Mouse (Mus musculus) limb, embryonic 14.5 days (tissue): ENCODE measurements around the gene Mmd. TPM values are rescaled to one million over a fixed set of nuclear protein-coding genes. Genes with fewer than 3 reads are reported as not detected.
A peak's percentile ranks its signal among the peaks of the same experiment; 100 is the strongest.

Source experiments
- ATAC-seq: fragments of 200-750 bp; cut with Nextera tagmentation; 2 replicates; pipeline ENCODE4 v1.8.0; 2017; ENCODE audit warnings: low read depth, moderate number of reproducible peaks, moderate TSS enrichment; ENCODE audit not compliant: low FRiP score
- DNase-seq: peaks from one replicate; pipeline ENCODE4 v3.0.0-alpha.2; 2015; ENCODE audit warnings: low spot score
- H3K27ac ChIP-seq: fragments of 300-500 bp; sonication (generic); replicated peaks from 2 replicates; pipeline ENCODE4 v1.5.1; 2014; ENCODE audit warnings: low read depth, mild to moderate bottlenecking, low read length, moderate library complexity, mixed read lengths
- H3K27me3 ChIP-seq: fragments of 300-500 bp; sonication (generic); 2 replicates; pipeline ENCODE4 v1.6.1; 2014; ENCODE audit warnings: low read length, mixed read lengths; ENCODE audit not compliant: control insufficient read depth, insufficient read depth
- H3K36me3 ChIP-seq: fragments of 300-500 bp; sonication (generic); 2 replicates; pipeline ENCODE4 v1.6.1; 2014; ENCODE audit warnings: mild to moderate bottlenecking, low read length, moderate library complexity, mixed read lengths; ENCODE audit not compliant: control insufficient read depth, insufficient read depth
- H3K4me1 ChIP-seq: fragments of 300-500 bp; sonication (generic); 2 replicates; pipeline ENCODE4 v1.6.1; 2014; ENCODE audit warnings: antibody characterized with exemption, low read length, mixed read lengths; ENCODE audit not compliant: control insufficient read depth, insufficient read depth
- H3K4me2 ChIP-seq: fragments of 300-500 bp; sonication (generic); replicated peaks from 2 replicates; pipeline ENCODE4 v1.6.1; 2014; ENCODE audit warnings: low read depth, mild to moderate bottlenecking, low read length, moderate library complexity; ENCODE audit not compliant: severe bottlenecking
- H3K4me3 ChIP-seq: fragments of 300-500 bp; sonication (generic); replicated peaks from 2 replicates; pipeline ENCODE4 v1.5.1; 2014; ENCODE audit warnings: low read length
- H3K9ac ChIP-seq: fragments of 300-500 bp; sonication (generic); 2 replicates; pipeline ENCODE4 v1.6.1; 2014; ENCODE audit warnings: mild to moderate bottlenecking, low read depth, low read length, moderate library complexity; ENCODE audit not compliant: severe bottlenecking
- H3K9me3 ChIP-seq: fragments of 300-500 bp; sonication (generic); 2 replicates; pipeline ENCODE4 v1.6.1; 2016; ENCODE audit warnings: low read length; ENCODE audit not compliant: control insufficient read depth
- POLR2A ChIP-seq: fragments of 200-500 bp; IDR thresholded peaks from 2 replicates; pipeline ENCODE4 v1.8.0; 2012; ENCODE audit warnings: inconsistent platforms, mild to moderate bottlenecking, moderate library complexity, borderline replicate concordance; ENCODE audit not compliant: insufficient read depth, insufficient read length; ENCODE audit errors: extremely low read depth
- WGBS: fragments of 180-500 bp; shearing (Covaris S2); extraction: QIAGEN DNeasy Blood & Tissue Kit; methylation state at CpG from one replicate; pipeline ENCODE4 v1.1.7; 2014; 5-methylcytosine and 5-hydroxymethylcytosine counted together
- polyA plus RNA-seq, 2 experiments: library from polyadenylated mRNA; depleted of rRNA in 1 of 2; stranded (reverse) in 1 of 2; unstranded in 1 of 2; fragments of >200 nt; fragmentation: Nextera tagmentation in 1 of 2; extraction: Ambion mirVana in 1 of 2; gene quantifications; 2 replicates each; pipeline versions ENCODE4 v1.2.1 to v1.2.3; 2012 to 2014

Mmd gene
- polyA plus RNA-seq, 2 experiments, result 24.1 to 26.1 TPM

- no peak overlapping the region for H3K27ac ChIP-seq
- 47% methylated on average over 18 of the region's 18 CpGs for WGBS
- no peak overlapping the region for H3K4me3 ChIP-seq
- H3K9me3 ChIP-seq, result no peaks in the 10 kb centered on the region
- no peak overlapping the region for H3K9ac ChIP-seq
- no peak overlapping the region for H3K4me2 ChIP-seq
- H3K4me1 ChIP-seq, result no peaks in the 10 kb centered on the region
- no peak for TF ChIP-seq POLR2A
- DNase-seq, result no peak
- no peaks in the 10 kb centered on the region for H3K27me3 ChIP-seq
- peak; percentile 19; the same call in 1 of the 2 replicates for ATAC-seq
- peaks cover 33% of the 10 kb centered on the region for H3K36me3 ChIP-seq
Observed at GRCm38 (mm10) chr11:90269398-90270123, 20.3 kb downstream of the Mmd start.

DNA sequence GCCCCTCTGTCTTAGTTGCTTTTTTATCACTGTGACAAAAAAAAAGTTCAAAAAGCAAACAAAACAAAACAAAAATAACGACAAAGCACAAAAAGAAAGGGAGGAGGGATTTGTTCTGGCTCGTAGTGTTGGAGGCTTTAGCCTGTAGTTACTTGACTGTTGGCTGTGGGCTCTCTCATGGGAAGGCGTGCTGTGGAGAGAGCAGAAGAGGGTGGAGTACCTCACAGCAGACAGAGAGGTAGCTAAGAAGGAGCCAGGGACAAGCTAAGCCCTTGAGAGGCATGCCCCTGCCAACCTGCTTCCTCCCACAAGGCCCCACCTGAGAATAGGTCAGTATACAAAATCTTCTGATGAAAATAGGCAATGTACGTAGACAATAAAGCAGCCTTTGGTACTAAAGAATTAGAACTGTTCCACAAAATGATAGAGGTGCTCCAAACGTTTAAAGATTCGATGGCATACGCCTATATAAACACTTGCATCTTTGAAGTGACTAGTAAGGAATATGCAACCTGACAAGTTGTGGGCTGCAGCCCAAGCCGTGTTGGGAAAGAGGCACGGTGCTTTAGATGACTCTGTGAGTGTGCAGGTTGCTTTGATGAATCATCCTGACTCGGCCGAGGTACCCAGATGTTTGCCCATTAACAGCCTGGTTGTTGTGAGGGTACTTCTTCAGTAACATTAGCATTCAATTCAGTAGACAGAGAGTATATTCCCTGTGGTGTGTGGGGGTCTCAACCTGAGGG lies 21.0 kb downstream of the Mmd start:
- H3K27ac ChIP-seq, result no peak overlapping the region
- H3K4me3 ChIP-seq, result no peak overlapping the region
- H3K4me2 ChIP-seq, result no peak overlapping the region
- TF ChIP-seq POLR2A, result no peak
- no peaks in the 10 kb centered on the region for H3K9me3 ChIP-seq
- 83% methylated on average over 11 of the region's 11 CpGs for WGBS
- DNase-seq (no peak), ATAC-seq (no peak)
- H3K4me1 ChIP-seq, result no peaks in the 10 kb centered on the region
- peaks cover 33% of the 10 kb centered on the region for H3K36me3 ChIP-seq
- no peak overlapping the region for H3K9ac ChIP-seq
- H3K27me3 ChIP-seq, result no peaks in the 10 kb centered on the region

DNA sequence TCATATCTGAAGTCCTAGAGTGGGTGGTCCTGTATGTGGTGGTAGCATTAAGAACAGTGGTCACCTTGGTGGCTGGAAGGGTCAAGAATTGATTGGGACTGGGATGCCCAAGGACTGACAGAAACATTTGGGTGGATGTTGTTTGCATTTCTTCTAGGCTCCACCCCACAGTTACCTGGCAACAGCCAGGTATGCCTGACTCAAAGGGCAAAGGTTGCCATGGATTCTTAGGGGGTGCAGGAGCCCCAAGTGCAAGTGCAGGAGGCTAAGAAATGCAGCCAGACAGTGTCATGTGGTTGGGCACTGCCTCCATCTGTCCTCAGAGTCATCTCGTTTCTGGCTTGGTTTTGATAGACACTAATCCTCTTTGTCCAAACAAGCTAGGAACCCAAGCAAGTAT lies 24.9 kb downstream of the Mmd start:
- ATAC-seq, result no peak
- Histone ChIP-seq H3K9me3 (no peaks in the 10 kb centered on the region), H3K4me1 (no peaks in the 10 kb centered on the region), H3K36me3 (peaks cover 24% of the 10 kb centered on the region), H3K27ac (no peak overlapping the region), H3K9ac (no peak overlapping the region), H3K27me3 (no peaks in the 10 kb centered on the region), H3K4me3 (no peak overlapping the region), H3K4me2 (no peak overlapping the region)
- TF ChIP-seq POLR2A, result no peak
- WGBS, result 63% methylated on average over 1 of the region's 1 CpGs
- no peak for DNase-seq

GRCm38 (mm10) chr11:90275663-90276062 lies 26.4 kb downstream of the Mmd start:
- ATAC-seq, result no peak
- Histone ChIP-seq H3K36me3 (peaks cover 24% of the 10 kb centered on the region), H3K27me3 (no peaks in the 10 kb centered on the region), H3K9ac (no peak overlapping the region), H3K9me3 (no peaks in the 10 kb centered on the region), H3K4me1 (no peaks in the 10 kb centered on the region), H3K4me3 (no peak overlapping the region), H3K4me2 (no peak overlapping the region), H3K27ac (no peak overlapping the region)
- TF ChIP-seq POLR2A, result no peak
- 83% methylated on average over 7 of the region's 7 CpGs for WGBS
- no peak for DNase-seq

- ATAC-seq (no peak), DNase-seq (no peak)
- no peak overlapping the region for H3K27ac ChIP-seq
- no peak overlapping the region for H3K4me3 ChIP-seq
- H3K4me2 ChIP-seq, result no peak overlapping the region
- no peaks in the 10 kb centered on the region for H3K9me3 ChIP-seq
- H3K36me3 ChIP-seq, result peaks cover 20% of the 10 kb centered on the region
- no peak overlapping the region for H3K9ac ChIP-seq
- no peaks in the 10 kb centered on the region for H3K4me1 ChIP-seq
- no peak for TF ChIP-seq POLR2A
- H3K27me3 ChIP-seq, result no peaks in the 10 kb centered on the region
- 78% methylated on average over 8 of the region's 8 CpGs for WGBS
Observed at GRCm38 (mm10) chr11:90276150-90276549, 26.9 kb downstream of the Mmd start.
